Mouse (Mus musculus) forebrain, embryonic 14.5 days (tissue): ENCODE measurements at regions not wholly inside any gene's neighbourhood (a gene's known extent, or its start where the extent isn't known, plus 50 kb on each side); places are given as distances from the start of the nearest gene placed in this dataset.
A peak's percentile ranks its signal among the peaks of the same experiment; 100 is the strongest.

ENCODE experiments used
- ATAC-seq: fragments of 200-750 bp; cut with Nextera tagmentation; 2 replicates; pipeline ENCODE4 v1.8.0; 2017; ENCODE audit warnings: mild to moderate bottlenecking, moderate library complexity
- DNase-seq: peaks from one replicate; pipeline ENCODE4 v3.0.0-alpha.2; 2015; ENCODE audit warnings: low spot score
- H3K27ac ChIP-seq: fragments of 300-500 bp; sonication (generic); 2 replicates; pipeline ENCODE4 v1.5.1; 2014; ENCODE audit warnings: low read depth, mild to moderate bottlenecking, control low read depth, low read length, moderate library complexity
- H3K27me3 ChIP-seq: fragments of 300-500 bp; sonication (generic); replicated peaks from 2 replicates; pipeline ENCODE4 v1.6.1; 2014; ENCODE audit warnings: low read length, control low read depth, mixed read lengths; ENCODE audit not compliant: control insufficient read depth, insufficient read depth
- H3K36me3 ChIP-seq: fragments of 300-500 bp; sonication (generic); 2 replicates; pipeline ENCODE4 v1.6.1; 2014; ENCODE audit warnings: low read length, control low read depth; ENCODE audit not compliant: control insufficient read depth, insufficient read depth
- H3K4me1 ChIP-seq: fragments of 300-500 bp; sonication (generic); 2 replicates; pipeline ENCODE4 v1.6.1; 2014; ENCODE audit warnings: antibody characterized with exemption, low read length, control low read depth; ENCODE audit not compliant: control insufficient read depth, insufficient read depth
- H3K4me2 ChIP-seq: fragments of 300-500 bp; sonication (generic); 2 replicates; pipeline ENCODE4 v1.6.1; 2014; ENCODE audit warnings: mild to moderate bottlenecking, control low read depth, low read length
- H3K4me3 ChIP-seq: fragments of 300-500 bp; sonication (generic); 2 replicates; pipeline ENCODE4 v1.5.1; 2014; ENCODE audit warnings: low read depth, low read length, control low read depth
- H3K9ac ChIP-seq: fragments of 300-500 bp; sonication (generic); 2 replicates; pipeline ENCODE4 v1.6.1; 2014; ENCODE audit warnings: mild to moderate bottlenecking, low read length, control low read depth, moderate library complexity
- H3K9me3 ChIP-seq: fragments of 300-500 bp; sonication (generic); replicated peaks from 2 replicates; pipeline ENCODE4 v1.6.1; 2016; ENCODE audit warnings: low read length, control low read depth, mixed read lengths; ENCODE audit not compliant: control insufficient read depth
- WGBS: fragments of 180-500 bp; shearing (Covaris S2); extraction: QIAGEN DNeasy Blood & Tissue Kit; methylation state at CpG from one replicate; pipeline ENCODE4 v1.1.7; 2014; 5-methylcytosine and 5-hydroxymethylcytosine counted together

DNA sequence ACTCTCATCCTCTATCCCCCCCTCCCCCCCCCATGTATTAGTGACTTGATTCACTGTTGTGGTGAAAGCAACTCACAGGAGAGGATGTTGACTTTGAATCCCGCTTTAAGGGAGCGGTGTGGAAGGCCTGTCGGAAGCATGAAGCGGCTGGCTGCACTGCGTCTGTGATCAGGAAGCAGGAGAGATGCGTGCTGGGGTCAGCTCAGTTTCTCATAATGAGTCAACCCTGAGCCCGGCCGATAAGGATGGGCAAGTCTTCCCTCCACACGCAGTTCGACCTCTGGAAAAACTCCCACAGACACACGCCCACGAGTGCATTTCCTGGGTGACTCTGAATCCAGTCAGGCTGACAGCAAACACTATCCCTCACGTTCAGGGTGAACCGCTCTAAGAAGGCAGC, 398.0 kb downstream of the Sox9 start:
- no peak overlapping the region for H3K27ac ChIP-seq
- peaks cover 58% of the 10 kb centered on the region for H3K4me1 ChIP-seq
- H3K4me3 ChIP-seq, result no peak overlapping the region
- 0 out of 2 replicates have a peak overlapping the region, but pooled peaks have one; percentile 13 for H3K9ac ChIP-seq
- no peaks in the 10 kb centered on the region for H3K27me3 ChIP-seq
- H3K4me2 ChIP-seq, result no peak overlapping the region
- no peaks in the 10 kb centered on the region for H3K36me3 ChIP-seq
- 77% methylated on average over 14 of the region's 14 CpGs for WGBS
- H3K9me3 ChIP-seq, result no peaks in the 10 kb centered on the region
- DNase-seq, result no peak
- ATAC-seq, result no peak

GRCm38 (mm10) chr11:113182083-113182861, 400.2 kb downstream of the Sox9 start:
- peaks cover 58% of the 10 kb centered on the region for H3K4me1 ChIP-seq
- H3K4me3 ChIP-seq, result no peak overlapping the region
- no peaks in the 10 kb centered on the region for H3K9me3 ChIP-seq
- no peak overlapping the region for H3K4me2 ChIP-seq
- no peaks in the 10 kb centered on the region for H3K27me3 ChIP-seq
- ATAC-seq (peak; percentile 58), DNase-seq (peak; percentile 81)
- no peak overlapping the region for H3K9ac ChIP-seq
- peak overlapping the region; percentile 63; the same call in 1 of the 2 replicates for H3K27ac ChIP-seq
- H3K36me3 ChIP-seq, result no peaks in the 10 kb centered on the region
- 48% methylated on average over 13 of the region's 13 CpGs for WGBS

DNA sequence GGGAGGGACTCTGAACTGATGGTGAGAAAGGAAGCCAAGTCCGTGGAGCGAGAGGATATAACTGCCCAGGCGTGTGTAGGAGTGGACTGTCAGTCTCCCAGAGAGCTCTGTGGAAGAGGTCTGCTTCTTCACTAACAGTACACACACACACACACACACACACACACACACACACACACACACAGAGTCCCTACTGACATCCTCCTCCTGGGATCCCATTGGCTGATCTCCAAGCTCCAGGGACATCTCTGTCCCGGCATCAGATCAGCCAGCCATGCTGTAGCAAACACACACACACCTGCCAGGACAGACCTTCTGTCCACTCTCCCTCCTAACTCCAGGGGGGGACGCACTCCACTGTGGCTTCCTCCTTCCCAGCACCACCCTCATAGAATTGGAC, 401.5 kb downstream of the Sox9 start:
- H3K36me3 ChIP-seq, result no peaks in the 10 kb centered on the region
- H3K4me1 ChIP-seq, result peaks cover 52% of the 10 kb centered on the region
- no peaks in the 10 kb centered on the region for H3K27me3 ChIP-seq
- ATAC-seq (no peak), DNase-seq (no peak)
- no peak overlapping the region for H3K9ac ChIP-seq
- peak overlapping the region; percentile 52 for H3K27ac ChIP-seq
- H3K4me3 ChIP-seq, result no peak overlapping the region
- H3K4me2 ChIP-seq, result 0 out of 2 replicates have a peak overlapping the region, but pooled peaks have one; percentile 5
- 47% methylated on average over 5 of the region's 5 CpGs for WGBS
- H3K9me3 ChIP-seq, result no peaks in the 10 kb centered on the region

DNA sequence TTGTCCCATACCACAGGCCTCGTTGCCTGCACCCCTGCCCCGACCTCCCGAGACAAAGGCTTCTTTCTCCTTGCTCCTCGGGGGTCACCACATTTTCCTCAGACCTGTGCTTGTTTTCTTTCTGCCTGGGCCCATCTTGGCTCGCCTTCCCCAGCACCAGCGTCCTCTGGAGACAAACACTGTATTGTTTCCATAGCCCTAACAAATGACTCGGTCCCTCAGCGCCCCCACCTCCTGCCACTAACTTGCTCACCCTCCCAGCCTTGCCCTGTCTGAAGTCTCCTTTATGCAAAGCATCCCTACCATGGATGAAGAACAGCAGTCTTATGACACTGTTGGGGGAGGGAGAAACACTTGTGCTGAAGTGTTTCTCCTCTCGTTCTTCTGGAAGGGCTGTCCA, 402.1 kb downstream of the Sox9 start:
- DNase-seq, result no peak
- no peak overlapping the region for H3K4me3 ChIP-seq

DNA sequence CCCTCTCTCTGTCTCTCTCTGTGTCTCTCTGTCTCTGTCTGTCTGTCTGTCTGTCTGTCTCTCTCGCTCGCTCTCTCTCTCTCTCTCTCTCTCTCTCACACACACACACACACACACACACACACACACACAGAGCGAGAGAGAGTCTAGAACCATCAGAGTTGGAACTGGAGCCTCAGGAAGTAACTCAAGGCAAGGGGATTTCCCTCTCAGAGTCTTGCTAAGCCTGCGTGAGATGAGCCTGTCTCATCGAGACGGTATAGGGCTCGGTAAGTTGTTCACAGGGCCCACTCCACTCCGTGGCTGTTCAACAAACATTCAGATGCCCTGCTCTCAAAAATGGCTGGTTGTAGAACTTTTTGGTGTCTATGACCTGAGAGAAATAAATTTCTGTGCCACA, 405.4 kb downstream of the Sox9 start:
- Histone ChIP-seq H3K4me2 (no peak overlapping the region), H3K36me3 (no peaks in the 10 kb centered on the region), H3K9ac (no peak overlapping the region), H3K9me3 (no peaks in the 10 kb centered on the region), H3K4me1 (peaks cover 54% of the 10 kb centered on the region), H3K27ac (peak overlapping the region; percentile 72), H3K27me3 (no peaks in the 10 kb centered on the region), H3K4me3 (no peak overlapping the region)
- DNase-seq, result no peak
- ATAC-seq, result no peak
- 39% methylated on average over 8 of the region's 8 CpGs for WGBS

More for the DNA sequence above, 402.1 kb downstream of the Sox9 start:
- Histone ChIP-seq H3K9me3 (no peaks in the 10 kb centered on the region), H3K36me3 (no peaks in the 10 kb centered on the region), H3K4me2 (0 out of 2 replicates have a peak overlapping the region, but pooled peaks have one; percentile 5), H3K27me3 (no peaks in the 10 kb centered on the region), H3K4me1 (peaks cover 50% of the 10 kb centered on the region), H3K27ac (peak overlapping the region; percentile 52), H3K9ac (no peak overlapping the region)
- WGBS, result 1% methylated on average over 9 of the region's 9 CpGs
- ATAC-seq, result no peak

DNA sequence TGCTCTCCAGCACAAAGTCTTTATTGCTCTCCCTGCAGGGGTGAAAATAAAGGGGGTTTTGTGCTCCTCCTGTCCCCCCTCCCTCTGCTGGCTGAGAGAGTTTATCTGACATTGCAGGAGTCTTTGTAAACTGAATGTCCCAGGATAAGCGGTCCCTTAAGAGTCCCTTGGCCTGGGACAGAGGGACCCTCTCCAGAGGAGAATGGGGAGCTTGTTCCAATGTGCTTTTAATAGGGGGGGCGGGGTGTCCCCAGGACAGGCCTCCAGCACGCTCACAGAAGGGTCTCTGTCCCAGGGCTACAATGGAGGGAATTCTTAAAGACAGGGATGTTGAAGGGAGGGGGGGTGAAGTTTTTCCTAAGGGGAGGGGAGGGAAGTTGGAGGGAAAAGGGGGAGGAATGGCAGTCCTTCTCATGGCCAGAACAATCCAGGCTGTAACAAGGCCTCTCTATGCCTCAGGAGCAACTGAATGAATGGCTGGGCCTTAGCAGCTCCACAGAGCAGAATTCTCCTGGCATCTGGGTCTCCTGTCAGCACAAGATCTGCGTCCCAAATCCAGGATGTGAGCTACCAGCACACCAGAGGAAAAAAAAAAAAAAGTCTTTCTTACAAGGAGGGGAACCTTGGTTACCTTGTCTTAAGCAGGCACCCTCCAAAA, 406.4 kb downstream of the Sox9 start:
- Histone ChIP-seq H3K4me3 (no peak overlapping the region), H3K4me2 (peak overlapping the region; percentile 8; the same call in 1 of the 2 replicates), H3K27ac (peak overlapping the region; percentile 89), H3K4me1 (peaks cover 57% of the 10 kb centered on the region), H3K9me3 (no peaks in the 10 kb centered on the region), H3K36me3 (no peaks in the 10 kb centered on the region), H3K9ac (peak overlapping the region; percentile 22; the same call in 1 of the 2 replicates), H3K27me3 (no peaks in the 10 kb centered on the region)
- peak; percentile 87 for DNase-seq
- WGBS, result 4% methylated on average over 4 of the region's 4 CpGs
- peak; percentile 85 for ATAC-seq

DNA sequence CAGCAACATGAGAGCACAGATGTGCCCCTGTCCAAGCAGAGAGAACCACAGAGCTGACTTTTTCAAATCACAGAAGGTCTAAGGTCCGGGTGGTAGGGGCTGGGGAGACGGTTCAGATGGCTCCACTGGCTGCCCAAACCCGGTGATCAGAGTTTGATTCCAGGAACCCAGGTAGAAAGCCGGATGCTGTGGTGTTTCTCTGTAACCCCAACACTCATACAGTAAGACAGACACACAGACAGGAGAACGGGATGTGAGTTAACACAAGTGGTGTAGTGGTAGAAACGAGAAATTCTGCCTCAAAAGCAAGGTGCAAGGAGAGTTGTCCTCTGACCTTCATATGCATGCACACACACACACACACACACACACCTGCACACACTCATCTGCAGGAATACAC, 408.0 kb downstream of the Sox9 start:
- H3K9me3 ChIP-seq, result no peaks in the 10 kb centered on the region
- no peaks in the 10 kb centered on the region for H3K27me3 ChIP-seq
- ATAC-seq, result no peak
- no peaks in the 10 kb centered on the region for H3K36me3 ChIP-seq
- 0 out of 2 replicates have a peak overlapping the region, but pooled peaks have one; percentile 3 for H3K27ac ChIP-seq
- peaks cover 42% of the 10 kb centered on the region for H3K4me1 ChIP-seq
- WGBS, result 80% methylated on average over 6 of the region's 6 CpGs
- no peak overlapping the region for H3K4me3 ChIP-seq
- no peak overlapping the region for H3K9ac ChIP-seq
- DNase-seq, result no peak
- no peak overlapping the region for H3K4me2 ChIP-seq

DNA sequence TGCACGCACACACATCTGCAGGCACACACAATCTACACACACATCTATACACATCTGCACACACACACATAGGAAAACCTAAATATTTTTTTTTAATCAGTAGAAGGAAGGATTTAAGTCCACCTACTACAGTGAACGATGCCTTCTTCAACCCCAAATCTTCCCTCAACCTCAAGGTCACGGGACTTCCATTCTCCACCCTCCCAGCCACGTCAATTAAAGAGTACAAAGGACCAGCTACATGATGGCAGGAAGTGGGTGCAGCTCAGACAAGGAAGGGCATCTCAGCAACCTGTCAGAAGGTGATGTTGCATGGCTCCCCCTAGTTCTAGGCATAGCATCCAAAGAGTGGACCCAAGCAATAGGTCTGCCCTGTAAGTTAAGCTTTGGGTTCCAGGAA, 408.5 kb downstream of the Sox9 start:
- ATAC-seq (no peak), DNase-seq (no peak)
- H3K4me3 ChIP-seq, result no peak overlapping the region
- no peak overlapping the region for H3K9ac ChIP-seq
- no peaks in the 10 kb centered on the region for H3K9me3 ChIP-seq
- no peaks in the 10 kb centered on the region for H3K27me3 ChIP-seq
- H3K4me2 ChIP-seq, result no peak overlapping the region
- no peaks in the 10 kb centered on the region for H3K36me3 ChIP-seq
- WGBS, result 73% methylated on average over 4 of the region's 4 CpGs
- no peak overlapping the region for H3K27ac ChIP-seq
- H3K4me1 ChIP-seq, result peaks cover 40% of the 10 kb centered on the region

DNA sequence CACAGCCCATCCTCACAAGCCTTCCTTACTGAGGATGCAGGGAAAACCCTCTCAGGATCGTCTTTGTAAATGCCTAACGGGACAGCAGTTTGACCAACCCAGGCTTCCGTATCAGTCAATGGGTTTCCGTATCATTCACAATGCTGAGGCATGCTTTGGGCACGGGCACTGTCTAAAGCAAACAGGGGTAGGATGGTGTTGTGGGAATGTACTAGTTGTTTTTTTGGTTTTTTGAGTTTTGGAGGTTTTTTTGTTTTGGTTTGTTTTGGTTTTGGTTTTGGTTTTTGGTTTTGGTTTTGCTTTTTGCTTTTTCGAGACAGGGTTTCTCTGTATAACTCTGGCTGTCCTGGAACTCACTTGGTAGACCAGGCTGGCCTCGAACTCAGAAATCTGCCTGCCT, 409.0 kb downstream of the Sox9 start:
- Histone ChIP-seq H3K4me3 (no peak overlapping the region), H3K36me3 (no peaks in the 10 kb centered on the region), H3K27ac (no peak overlapping the region), H3K27me3 (no peaks in the 10 kb centered on the region), H3K9me3 (no peaks in the 10 kb centered on the region), H3K9ac (no peak overlapping the region), H3K4me1 (peaks cover 40% of the 10 kb centered on the region), H3K4me2 (no peak overlapping the region)
- ATAC-seq (no peak), DNase-seq (no peak)
- 92% methylated on average over 7 of the region's 7 CpGs for WGBS
